Mouse (Mus musculus) B cell, adult 67 days (primary cell): ENCODE results near the gene Rnf157. TPM values are rescaled to one million over a fixed set of nuclear protein-coding genes. Genes with fewer than 3 reads are reported as not detected.

Source experiments
- total RNA-seq, 2 experiments: library from RNA; stranded (reverse); gene quantifications; 4 replicates each; pipeline ENCODE4 v1.2.4; 2023

Gene Rnf157
- 10 to 100 TPM; 37.0 to 58.0 TPM for total RNA-seq

DNA sequence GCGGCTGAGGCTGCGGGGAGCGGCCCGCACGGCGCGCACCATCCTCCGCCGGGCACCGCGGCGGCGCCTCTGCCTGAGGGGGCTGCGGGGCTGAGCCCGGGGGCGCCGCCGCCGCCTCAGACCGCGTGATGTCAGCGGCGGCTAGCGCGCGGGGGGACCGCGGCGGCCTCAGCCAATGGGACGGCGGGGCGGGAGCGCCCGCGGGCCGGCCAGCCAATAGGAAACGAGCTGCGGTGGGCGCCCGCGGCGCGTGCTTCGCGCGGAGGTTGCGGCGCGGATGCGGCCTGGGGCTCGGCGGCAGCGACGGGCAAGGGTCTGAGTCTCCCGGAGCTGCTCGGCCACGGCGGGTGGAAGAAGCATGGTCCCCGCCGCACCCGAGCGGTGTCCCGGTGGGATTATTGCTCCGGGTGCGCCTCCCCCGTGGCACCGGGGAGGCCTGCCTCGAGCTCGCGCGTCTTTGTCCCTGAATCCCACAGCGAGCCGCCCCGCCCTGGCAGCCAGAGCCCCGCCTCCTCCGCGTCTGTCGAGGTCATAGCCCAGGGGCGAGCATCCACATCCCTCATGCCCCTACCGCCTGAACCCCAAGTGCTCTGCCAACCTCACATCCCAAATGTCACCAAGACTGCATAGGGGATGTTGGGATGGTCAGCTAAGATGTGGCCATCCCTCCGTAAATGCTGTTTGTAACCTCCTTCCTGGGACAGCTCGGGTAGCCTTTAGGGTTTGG is at the start of gene Rnf157:
TSS of gene Rnf157 (minus strand) at position 129 of the 727 bp plus-strand sequence.

DNA sequence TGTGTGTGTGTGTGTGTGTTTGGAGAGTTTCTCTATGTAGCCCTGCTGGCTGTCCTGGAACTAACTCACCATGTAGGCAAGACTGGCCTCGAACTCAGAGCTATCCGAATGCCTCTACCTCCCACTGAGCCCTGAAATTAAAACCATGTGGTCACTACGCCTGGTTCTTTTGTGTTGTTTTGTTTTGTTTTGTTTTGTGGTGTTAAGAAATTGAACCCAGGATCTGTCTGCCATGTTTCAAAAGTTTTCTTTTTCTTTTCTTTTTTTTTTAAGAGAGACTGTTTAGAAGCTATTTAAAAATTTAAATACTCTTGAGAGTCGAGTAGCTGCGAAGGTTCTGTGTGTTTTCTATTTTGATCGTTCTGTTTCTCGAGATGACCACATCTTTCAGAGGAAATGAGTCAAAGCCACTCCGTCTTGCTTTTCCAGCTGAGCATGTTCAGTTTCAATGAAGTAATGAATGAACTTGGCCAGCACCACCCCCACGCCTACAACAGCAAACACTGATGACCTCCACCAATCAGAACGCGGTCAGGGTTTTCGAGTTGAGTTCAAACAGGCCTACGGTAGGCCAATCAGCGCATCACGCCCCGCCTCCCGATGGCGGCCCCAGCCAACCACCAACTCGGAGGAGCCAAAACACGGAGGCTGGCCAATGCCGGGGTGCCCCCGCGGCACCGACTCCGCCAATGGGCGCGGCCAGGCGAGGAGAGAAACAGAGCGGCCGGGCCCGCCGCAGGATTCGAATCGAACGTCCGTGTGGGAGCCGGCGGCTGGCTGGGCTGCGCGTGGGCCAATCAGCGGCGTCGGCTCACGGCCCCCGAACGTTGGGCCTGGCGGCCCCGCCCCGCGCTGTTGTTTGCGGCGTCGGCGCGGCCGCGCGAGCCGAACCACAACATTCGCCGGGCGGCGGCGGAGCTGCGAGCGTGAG is 20.8 kb upstream of the Rnf157 start, which contains the start of gene Ubald2:
TSS of gene Ubald2 (plus strand) at position 739 of the 931 bp plus-strand sequence.

DNA sequence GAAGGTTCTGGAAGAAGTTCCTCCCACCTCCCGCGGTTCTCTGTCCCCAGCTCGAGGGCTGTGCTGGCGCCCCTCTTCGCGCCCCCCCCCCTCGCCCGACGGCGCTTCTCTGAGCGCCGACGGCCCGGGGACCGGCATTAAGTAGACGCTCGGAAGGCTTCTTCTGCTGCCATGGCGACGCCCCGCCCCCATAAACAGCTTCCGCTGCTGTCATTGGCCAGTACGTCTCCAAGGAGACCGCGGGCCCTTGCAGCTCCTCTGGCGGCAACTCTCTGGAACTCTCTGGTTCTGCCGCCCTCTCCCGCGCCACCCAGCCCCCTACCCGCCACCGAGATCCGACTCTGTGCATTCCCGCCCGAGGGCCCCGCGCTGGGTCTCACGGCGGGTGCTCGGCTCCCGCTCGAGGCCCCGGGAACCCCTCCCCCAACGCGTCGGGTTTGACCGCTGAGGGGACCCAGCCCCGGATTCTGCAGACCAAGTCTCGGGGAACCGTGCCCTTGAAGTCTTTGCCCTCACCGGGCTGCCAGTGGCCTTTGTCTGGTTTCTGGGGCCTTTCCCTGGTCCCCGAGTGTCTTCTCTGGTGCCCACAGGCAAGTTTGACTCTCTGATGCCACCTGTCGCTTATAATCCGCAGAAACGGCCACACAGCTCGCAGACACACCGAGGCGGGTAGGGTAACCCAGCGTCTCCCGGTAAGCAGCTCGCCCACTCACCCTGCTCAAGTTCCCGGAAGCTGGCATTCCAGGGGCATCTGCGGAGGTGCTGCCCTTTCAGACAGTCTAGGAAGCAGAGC is 77.4 kb downstream of the Rnf157 start, which contains the start of gene Foxj1:
TSS of gene Foxj1 (minus strand) at position 156 of the 793 bp plus-strand sequence.

DNA sequence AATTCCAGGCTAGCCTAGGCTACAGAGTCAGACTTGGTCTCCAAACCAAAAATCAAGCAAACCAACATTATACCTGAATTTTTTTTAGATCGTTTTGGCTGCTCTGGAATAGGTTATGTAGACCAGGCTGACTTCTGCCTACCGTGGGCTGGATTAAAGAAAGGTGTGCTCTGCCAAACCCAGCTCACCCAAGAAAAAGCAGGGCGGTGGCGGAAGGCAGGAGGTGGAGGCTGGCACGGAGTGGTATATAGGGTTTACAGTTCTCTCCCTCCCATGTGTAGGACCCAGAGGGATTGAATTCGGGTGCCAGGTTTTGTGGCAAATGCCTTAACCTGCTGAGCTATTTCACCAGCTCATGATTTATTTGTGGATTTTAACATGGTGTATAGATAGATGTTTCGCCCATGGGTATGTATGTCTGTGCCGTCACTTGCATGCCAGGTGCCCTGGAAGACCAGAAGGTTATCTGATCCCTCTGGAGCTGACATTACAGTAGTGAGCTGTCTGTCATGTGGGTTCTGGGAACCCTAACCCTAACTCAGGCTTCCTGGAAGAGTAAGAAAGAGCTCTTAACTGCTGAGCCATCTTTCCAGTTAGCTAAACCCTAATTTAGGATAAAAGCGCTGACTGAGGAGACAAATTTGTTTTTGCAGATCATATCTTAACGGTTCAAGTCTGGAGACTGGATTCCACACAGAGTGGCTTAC is 105.7 kb downstream of the Rnf157 start, which contains the start of gene Exoc7:
TSS of gene Exoc7 (minus strand) at position 215 of the 707 bp plus-strand sequence.

Other genes with a start within 250 kb of the Rnf157 start
- 10 to 100 TPM; 37.6 to 45.8 TPM for gene Fbf1, start 244.9 kb downstream of the Rnf157 start, total RNA-seq
- gene Ten1, start 214.2 kb downstream of the Rnf157 start, total RNA-seq: 10 to 100 TPM; 38.1 to 49.3 TPM
- 10 to 100 TPM; 33.7 to 34.9 TPM for gene Acox1, start 214.0 kb downstream of the Rnf157 start, total RNA-seq
- gene Evpl, start 175.0 kb downstream of the Rnf157 start, total RNA-seq: under 1 TPM in 1 of 2 experiments, not detected in 1; 0.09 TPM
- gene Srp68, start 138.8 kb downstream of the Rnf157 start, total RNA-seq: 10 to 100 TPM; 57.8 to 61.5 TPM
- gene Galr2, start 132.1 kb downstream of the Rnf157 start, total RNA-seq: under 1 TPM; 0.26 to 0.42 TPM
- gene Exoc7, start 105.8 kb downstream of the Rnf157 start, total RNA-seq: 10 to 100 TPM; 57.8 to 69.4 TPM
- gene Foxj1, start 77.6 kb downstream of the Rnf157 start, total RNA-seq: 1 to 10 TPM; 2.0 to 2.1 TPM
- 10 to 100 TPM; 65.7 to 72.0 TPM for gene Ubald2, start 21.1 kb upstream of the Rnf157 start, total RNA-seq
- gene Qrich2, start 53.2 kb upstream of the Rnf157 start, total RNA-seq: under 1 TPM in 1 of 2 experiments, not detected in 1; 0.30 TPM
- gene Prpsap1, start 81.2 kb upstream of the Rnf157 start, total RNA-seq: 10 to 100 TPM; 93.6 to 97.6 TPM
- gene Sphk1, start 117.9 kb upstream of the Rnf157 start, total RNA-seq: under 1 TPM; 0.12 TPM
- 10 to 100 TPM; 27.6 to 31.7 TPM for gene Ube2o, start 168.4 kb upstream of the Rnf157 start, total RNA-seq
- not detected for gene Aanat, start 173.4 kb upstream of the Rnf157 start, total RNA-seq
- gene Rhbdf2, start 214.0 kb upstream of the Rnf157 start, total RNA-seq: 100 to 1,000 TPM in 1 of 2 experiments, 10 to 100 TPM in 1; 96.6 to 100 TPM
- not detected for gene Prcd, start 240.5 kb upstream of the Rnf157 start, total RNA-seq
- gene Cygb, start 241.3 kb upstream of the Rnf157 start, total RNA-seq: not detected